Mouse (Mus musculus): Measurements from ENCODE around the gene Esrrg. TPM values are rescaled to one million over a fixed set of nuclear protein-coding genes. Genes with fewer than 3 reads are reported as not detected.

Gene Esrrg
- polyA plus RNA-seq, 1 experiment from 2014 or later = 1.8 TPM

DNA sequence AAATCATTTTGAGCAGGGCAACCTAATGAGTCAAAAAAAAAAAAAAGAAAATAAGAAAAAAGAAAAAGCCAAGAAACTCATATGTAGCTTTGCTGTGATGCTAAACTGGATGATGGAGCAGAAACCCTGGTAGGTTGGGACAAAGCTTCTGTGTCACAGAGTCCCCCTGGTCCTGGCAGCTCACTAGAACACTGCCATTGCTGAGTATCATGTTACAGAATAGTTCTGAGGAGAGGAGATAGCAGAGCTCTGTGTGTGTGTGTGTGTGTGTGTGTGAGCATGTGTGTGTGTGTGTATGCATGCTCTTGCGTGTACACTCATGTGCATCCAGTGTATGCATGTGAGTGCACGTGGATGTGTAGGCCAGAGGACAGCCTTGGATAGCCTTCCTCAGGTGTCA, 265.2 kb downstream of the Esrrg start:
- no peaks in the 10 kb centered on the region for H3K9me3 ChIP-seq (ENCODE audit: low read depth, low read length)
- no peak for ATAC-seq (ENCODE audit: insufficient read depth)
- DNase-seq = no peak
- no peak overlapping the region for H3K9ac ChIP-seq
- no peak for TF ChIP-seq CTCF (IDR thresholded peaks at IDR 0.05; ENCODE audit: low read depth)
- H3K36me3 ChIP-seq (ENCODE audit: insufficient read depth) = no peaks in the 10 kb centered on the region
- WGBS = 67% methylated on average over 2 of the region's 2 CpGs
- no peak overlapping the region for H3K4me3 ChIP-seq (ENCODE audit: low read depth, low read length)
- no peaks in the 10 kb centered on the region for H3K4me1 ChIP-seq (ENCODE audit: insufficient read depth)
- no peaks in the 10 kb centered on the region for H3K27me3 ChIP-seq (ENCODE audit: insufficient read depth, low read length)
- no peak overlapping the region for H3K4me2 ChIP-seq
- no peak overlapping the region for H3K27ac ChIP-seq (ENCODE audit: low read depth)

DNA sequence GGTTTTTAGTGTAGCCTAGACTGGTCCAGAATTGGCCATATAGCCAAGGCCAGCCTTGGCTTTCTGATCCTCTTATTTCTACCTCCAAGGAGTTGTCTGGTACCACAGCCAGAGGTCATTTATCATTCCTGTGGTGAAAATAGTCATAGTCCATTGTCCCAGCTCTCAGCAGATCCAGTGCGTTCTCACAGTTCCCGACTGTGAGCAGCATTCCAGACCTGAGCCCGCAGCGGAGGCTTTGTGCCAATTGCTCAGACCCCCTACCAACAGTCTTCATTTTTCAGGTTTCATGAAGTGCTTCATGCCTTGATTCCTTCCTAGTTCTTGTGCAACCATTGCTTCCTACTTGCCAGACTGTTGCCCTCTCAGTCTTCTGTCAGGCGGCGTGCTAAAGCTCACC, 278.7 kb downstream of the Esrrg start:
- no peaks in the 10 kb centered on the region for H3K27me3 ChIP-seq (ENCODE audit: insufficient read depth, low read length)
- no peak overlapping the region for H3K4me3 ChIP-seq (ENCODE audit: low read depth, low read length)
- H3K36me3 ChIP-seq (ENCODE audit: insufficient read depth) = no peaks in the 10 kb centered on the region
- no peaks in the 10 kb centered on the region for H3K9me3 ChIP-seq (ENCODE audit: low read depth, low read length)
- H3K27ac ChIP-seq (ENCODE audit: low read depth) = no peak overlapping the region
- no peak overlapping the region for H3K4me2 ChIP-seq
- no peak for TF ChIP-seq CTCF (IDR thresholded peaks at IDR 0.05; ENCODE audit: low read depth)
- H3K4me1 ChIP-seq (ENCODE audit: insufficient read depth) = no peaks in the 10 kb centered on the region
- 89% methylated on average over 6 of the region's 6 CpGs for WGBS
- H3K9ac ChIP-seq = no peak overlapping the region
- DNase-seq (no peak), ATAC-seq (ENCODE audit: insufficient read depth) (no peak)

DNA sequence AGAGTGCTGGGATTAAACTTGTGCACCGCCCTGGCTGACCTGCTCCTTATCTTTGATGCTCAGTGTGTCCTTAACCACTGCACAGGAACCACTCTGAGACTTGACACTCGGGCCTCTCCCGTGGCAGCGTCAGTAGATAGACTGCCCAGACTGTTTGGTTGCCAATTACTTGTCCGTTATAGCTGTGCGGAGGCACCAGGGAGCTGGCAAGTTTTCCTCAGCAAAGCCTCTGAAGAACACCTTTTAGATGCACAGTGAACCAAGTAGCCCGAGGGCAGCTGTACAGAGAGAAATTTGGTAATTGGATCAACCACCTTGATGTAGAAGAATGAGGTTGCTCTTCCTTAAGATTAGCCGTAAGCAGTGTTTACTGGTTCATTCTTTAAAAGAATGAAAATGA, 279.6 kb downstream of the Esrrg start:
- no peaks in the 10 kb centered on the region for H3K27me3 ChIP-seq (ENCODE audit: insufficient read depth, low read length)
- no peaks in the 10 kb centered on the region for H3K9me3 ChIP-seq (ENCODE audit: low read depth, low read length)
- no peak overlapping the region for H3K9ac ChIP-seq
- H3K4me2 ChIP-seq = no peak overlapping the region
- TF ChIP-seq CTCF (IDR thresholded peaks at IDR 0.05; ENCODE audit: low read depth) = no peak
- H3K4me3 ChIP-seq (ENCODE audit: low read depth, low read length) = no peak overlapping the region
- 81% methylated on average over 8 of the region's 8 CpGs for WGBS
- H3K36me3 ChIP-seq (ENCODE audit: insufficient read depth) = no peaks in the 10 kb centered on the region
- no peak overlapping the region for H3K27ac ChIP-seq (ENCODE audit: low read depth)
- H3K4me1 ChIP-seq (ENCODE audit: insufficient read depth) = no peaks in the 10 kb centered on the region
- DNase-seq (no peak), ATAC-seq (ENCODE audit: insufficient read depth) (no peak)

DNA sequence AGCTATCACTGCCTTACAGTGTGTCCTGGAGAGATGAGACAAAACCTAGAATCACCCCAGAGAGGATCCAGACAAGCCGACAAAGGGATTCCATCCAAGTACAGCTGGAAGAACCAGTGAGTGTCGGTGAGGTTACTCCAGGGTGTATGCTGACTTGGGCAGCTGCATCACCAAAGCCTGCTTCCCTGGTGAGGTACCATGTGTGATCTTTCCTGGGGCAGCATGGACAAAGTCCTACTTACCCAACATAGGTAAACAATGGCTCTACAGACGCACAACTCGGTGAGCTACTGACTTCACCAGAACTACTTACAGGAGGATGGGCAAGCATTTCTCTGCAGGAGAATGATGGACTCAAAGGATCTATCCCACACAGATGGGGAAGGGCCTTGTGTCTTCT, 280.5 kb downstream of the Esrrg start:
- H3K4me2 ChIP-seq = no peak overlapping the region
- no peak for ATAC-seq (ENCODE audit: insufficient read depth)
- H3K9me3 ChIP-seq (ENCODE audit: low read depth, low read length) = no peaks in the 10 kb centered on the region
- no peak overlapping the region for H3K4me3 ChIP-seq (ENCODE audit: low read depth, low read length)
- WGBS = 87% methylated on average over 4 of the region's 4 CpGs
- no peak for TF ChIP-seq CTCF (IDR thresholded peaks at IDR 0.05; ENCODE audit: low read depth)
- H3K4me1 ChIP-seq (ENCODE audit: insufficient read depth) = no peaks in the 10 kb centered on the region
- no peaks in the 10 kb centered on the region for H3K27me3 ChIP-seq (ENCODE audit: insufficient read depth, low read length)
- H3K36me3 ChIP-seq (ENCODE audit: insufficient read depth) = no peaks in the 10 kb centered on the region
- no peak overlapping the region for H3K9ac ChIP-seq
- no peak for DNase-seq
- H3K27ac ChIP-seq (ENCODE audit: low read depth) = no peak overlapping the region

DNA sequence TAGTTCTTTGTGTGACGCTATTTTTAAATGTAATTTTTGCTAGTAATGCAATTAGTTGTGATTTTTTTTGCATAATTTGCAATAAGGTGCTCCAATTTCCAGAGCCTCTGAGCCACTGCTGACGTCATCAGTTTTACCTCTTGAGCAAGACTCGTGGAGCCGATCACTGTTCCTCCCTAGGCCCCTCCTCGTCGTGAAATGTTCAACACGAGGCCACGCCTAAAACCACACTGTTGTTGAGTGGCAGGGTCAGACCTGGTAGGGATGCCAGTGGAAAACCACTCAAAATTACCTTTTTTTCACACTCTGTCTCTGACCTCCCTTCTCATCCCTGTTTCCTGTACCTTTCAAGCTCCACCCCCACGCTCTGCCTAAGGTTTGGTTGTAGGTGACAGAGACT, 282.7 kb downstream of the Esrrg start:
- Histone ChIP-seq H3K4me1 (ENCODE audit: insufficient read depth) (no peaks in the 10 kb centered on the region), H3K27me3 (ENCODE audit: insufficient read depth, low read length) (no peaks in the 10 kb centered on the region), H3K4me2 (no peak overlapping the region), H3K27ac (ENCODE audit: low read depth) (no peak overlapping the region), H3K36me3 (ENCODE audit: insufficient read depth) (no peaks in the 10 kb centered on the region), H3K9me3 (ENCODE audit: low read depth, low read length) (no peaks in the 10 kb centered on the region), H3K9ac (no peak overlapping the region), H3K4me3 (ENCODE audit: low read depth, low read length) (no peak overlapping the region)
- ATAC-seq (ENCODE audit: insufficient read depth) (no peak), DNase-seq (no peak)
- TF ChIP-seq CTCF (IDR thresholded peaks at IDR 0.05; ENCODE audit: low read depth) = no peak
- WGBS = 74% methylated on average over 9 of the region's 9 CpGs

DNA sequence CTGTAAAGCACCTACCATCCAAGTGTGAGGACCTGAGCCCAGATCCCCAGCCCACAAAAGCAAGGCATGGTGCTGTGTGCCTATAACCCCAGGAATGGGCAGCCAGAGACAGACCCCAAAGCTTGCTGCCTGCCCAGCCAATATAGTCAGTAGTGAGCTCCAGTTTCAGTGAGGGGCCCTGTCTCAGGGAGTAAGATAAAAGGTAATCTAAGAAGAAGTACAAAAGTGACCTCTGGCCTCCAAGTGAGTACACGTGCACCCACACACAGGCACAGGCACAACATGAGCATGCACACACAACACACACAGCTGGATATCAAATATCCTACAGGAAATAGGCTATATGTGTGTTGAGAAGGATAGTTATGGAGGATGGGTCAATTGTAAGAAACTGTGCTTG, 286.9 kb downstream of the Esrrg start:
- ATAC-seq (ENCODE audit: insufficient read depth) (no peak), DNase-seq (no peak)
- no peak overlapping the region for H3K4me3 ChIP-seq (ENCODE audit: low read depth, low read length)
- no peak overlapping the region for H3K9ac ChIP-seq
- WGBS = 21% methylated on average over 1 of the region's 1 CpGs
- no peak overlapping the region for H3K4me2 ChIP-seq
- no peaks in the 10 kb centered on the region for H3K36me3 ChIP-seq (ENCODE audit: insufficient read depth)
- no peak overlapping the region for H3K27ac ChIP-seq (ENCODE audit: low read depth)
- H3K27me3 ChIP-seq (ENCODE audit: insufficient read depth, low read length) = no peaks in the 10 kb centered on the region
- H3K4me1 ChIP-seq (ENCODE audit: insufficient read depth) = no peaks in the 10 kb centered on the region
- no peaks in the 10 kb centered on the region for H3K9me3 ChIP-seq (ENCODE audit: low read depth, low read length)
- TF ChIP-seq CTCF (IDR thresholded peaks at IDR 0.05; ENCODE audit: low read depth) = no peak

DNA sequence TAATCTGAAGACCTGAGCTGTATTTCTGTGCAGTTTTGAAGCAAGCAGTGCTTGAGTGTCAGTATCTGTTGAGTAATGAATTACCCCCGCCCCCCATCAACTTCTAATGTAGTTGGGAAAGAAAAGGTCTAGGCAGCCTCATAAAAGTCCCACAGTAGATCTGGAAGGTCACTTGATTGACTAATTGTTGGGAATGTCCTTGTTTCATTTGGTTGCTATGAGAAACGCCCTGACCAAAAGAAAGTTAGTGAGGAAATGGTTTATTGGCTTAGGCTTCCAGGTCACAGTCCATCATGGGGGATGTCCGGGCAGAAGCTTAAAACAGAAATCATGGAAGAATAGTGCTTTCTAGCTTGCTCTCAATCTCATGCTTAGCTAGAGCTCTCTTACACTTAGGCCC, 287.7 kb downstream of the Esrrg start:
- Histone ChIP-seq H3K27me3 (ENCODE audit: insufficient read depth, low read length) (no peaks in the 10 kb centered on the region), H3K4me1 (ENCODE audit: insufficient read depth) (no peaks in the 10 kb centered on the region), H3K27ac (ENCODE audit: low read depth) (no peak overlapping the region), H3K4me3 (ENCODE audit: low read depth, low read length) (no peak overlapping the region), H3K4me2 (no peak overlapping the region), H3K36me3 (ENCODE audit: insufficient read depth) (no peaks in the 10 kb centered on the region), H3K9me3 (ENCODE audit: low read depth, low read length) (no peaks in the 10 kb centered on the region), H3K9ac (no peak overlapping the region)
- 79% methylated on average over 3 of the region's 3 CpGs for WGBS
- ATAC-seq (ENCODE audit: insufficient read depth) = no peak
- no peak for DNase-seq
- no peak for TF ChIP-seq CTCF (IDR thresholded peaks at IDR 0.05; ENCODE audit: low read depth)

DNA sequence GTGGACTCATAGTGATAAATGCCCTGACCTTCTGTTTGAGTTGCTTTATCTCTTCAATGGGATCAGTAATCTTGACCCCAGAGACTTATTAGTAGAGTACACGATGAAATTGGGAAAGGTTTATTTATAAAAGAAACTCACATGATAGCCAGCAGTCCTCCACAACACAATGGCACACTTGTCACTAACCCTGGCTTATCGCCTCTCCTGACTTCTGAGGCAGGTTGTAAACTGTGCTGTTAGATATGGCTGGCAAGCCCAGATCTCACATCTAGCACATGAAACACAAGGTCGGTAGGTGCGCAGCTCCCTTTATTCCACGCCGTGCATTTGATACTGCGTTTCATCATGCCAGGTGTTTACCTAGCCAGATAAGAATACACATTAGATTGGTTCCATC, 288.3 kb downstream of the Esrrg start:
- H3K9me3 ChIP-seq (ENCODE audit: low read depth, low read length) = no peaks in the 10 kb centered on the region
- ATAC-seq (ENCODE audit: insufficient read depth) (no peak), DNase-seq (no peak)
- no peak overlapping the region for H3K27ac ChIP-seq (ENCODE audit: low read depth)
- no peak overlapping the region for H3K9ac ChIP-seq
- 62% methylated on average over 7 of the region's 7 CpGs for WGBS
- no peak overlapping the region for H3K4me2 ChIP-seq
- TF ChIP-seq CTCF (IDR thresholded peaks at IDR 0.05; ENCODE audit: low read depth) = no peak
- H3K4me3 ChIP-seq (ENCODE audit: low read depth, low read length) = no peak overlapping the region
- H3K4me1 ChIP-seq (ENCODE audit: insufficient read depth) = no peaks in the 10 kb centered on the region
- no peaks in the 10 kb centered on the region for H3K27me3 ChIP-seq (ENCODE audit: insufficient read depth, low read length)
- no peaks in the 10 kb centered on the region for H3K36me3 ChIP-seq (ENCODE audit: insufficient read depth)
